Mouse (Mus musculus): ENCODE measurements at regions not wholly inside any gene's neighbourhood (a gene's known extent, or its start where the extent isn't known, plus 50 kb on each side); places are given as distances from the start of the nearest gene placed in this dataset.

DNA sequence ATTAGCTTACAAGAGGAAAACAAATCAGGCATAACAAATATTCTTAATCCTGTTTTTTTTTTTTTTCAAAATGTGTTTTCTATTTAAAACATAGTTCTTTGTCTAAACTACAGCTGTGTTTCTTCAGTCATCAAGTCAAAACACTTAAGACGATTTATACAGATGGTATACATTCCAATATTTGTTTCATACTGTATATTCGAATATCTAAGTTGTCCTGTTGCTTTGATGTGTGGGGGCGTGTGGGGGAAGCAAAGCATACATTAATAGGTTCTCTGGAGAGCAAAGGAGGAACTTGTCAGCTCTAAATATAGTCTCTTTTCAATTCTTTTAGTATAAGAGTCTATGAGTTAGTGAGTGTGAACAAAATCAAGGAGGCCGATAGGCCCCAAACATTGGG lies 1056.7 kb upstream of the Cdh7 start:
- no peaks in the 10 kb centered on the region for H3K27me3 ChIP-seq (replicated peaks; ENCODE audit: control insufficient read depth, insufficient read depth, low read length)
- H3K4me2 ChIP-seq (ENCODE audit: low read length), result no peak overlapping the region
- H3K9ac ChIP-seq (replicated peaks; ENCODE audit: low read depth, low read length), result no peak overlapping the region
- no peaks in the 10 kb centered on the region for H3K4me1 ChIP-seq (replicated peaks; ENCODE audit: control insufficient read depth, insufficient read depth, low read length)
- no peak overlapping the region for H3K27ac ChIP-seq (ENCODE audit: low read length)
- no peak overlapping the region for H3K4me3 ChIP-seq (replicated peaks; ENCODE audit: low read length)
- 71% methylated on average over 4 of the region's 4 CpGs for WGBS
- no peak for ATAC-seq
- H3K36me3 ChIP-seq (ENCODE audit: control insufficient read depth, insufficient read depth), result no peaks in the 10 kb centered on the region
- no peaks in the 10 kb centered on the region for H3K9me3 ChIP-seq (ENCODE audit: control insufficient read depth, low read length)

DNA sequence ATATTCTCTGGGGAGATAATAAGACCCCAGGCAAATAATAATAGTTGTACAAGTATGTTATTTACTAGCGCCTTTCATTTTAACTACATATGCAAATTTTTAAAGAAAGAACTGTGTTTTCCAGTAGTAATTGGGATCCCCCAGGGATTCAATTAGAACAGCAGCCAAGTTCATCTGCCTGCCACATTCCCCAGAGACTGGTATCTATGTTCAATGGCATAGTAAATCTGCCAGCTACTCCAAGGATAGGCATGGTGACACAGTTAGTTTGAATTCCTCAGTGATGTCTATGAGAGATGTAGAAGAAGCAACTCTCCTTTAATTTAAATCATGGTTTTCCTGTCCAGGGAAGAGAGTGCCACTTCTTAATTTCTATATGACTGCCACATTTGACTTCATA lies 1047.9 kb upstream of the Cdh7 start:
- H3K4me2 ChIP-seq (ENCODE audit: low read length), result no peak overlapping the region
- H3K9ac ChIP-seq (replicated peaks; ENCODE audit: low read depth, low read length), result no peak overlapping the region
- H3K27me3 ChIP-seq (replicated peaks; ENCODE audit: control insufficient read depth, insufficient read depth, low read length), result no peaks in the 10 kb centered on the region
- no peaks in the 10 kb centered on the region for H3K9me3 ChIP-seq (ENCODE audit: control insufficient read depth, low read length)
- no peaks in the 10 kb centered on the region for H3K4me1 ChIP-seq (replicated peaks; ENCODE audit: control insufficient read depth, insufficient read depth, low read length)
- peak; percentile 52; the same call in 1 of the 2 replicates for ATAC-seq
- H3K36me3 ChIP-seq (ENCODE audit: control insufficient read depth, insufficient read depth), result no peaks in the 10 kb centered on the region
- WGBS, result 58% methylated on average over 1 of the region's 1 CpGs
- no peak overlapping the region for H3K4me3 ChIP-seq (replicated peaks; ENCODE audit: low read length)
- no peak overlapping the region for H3K27ac ChIP-seq (ENCODE audit: low read length)

DNA sequence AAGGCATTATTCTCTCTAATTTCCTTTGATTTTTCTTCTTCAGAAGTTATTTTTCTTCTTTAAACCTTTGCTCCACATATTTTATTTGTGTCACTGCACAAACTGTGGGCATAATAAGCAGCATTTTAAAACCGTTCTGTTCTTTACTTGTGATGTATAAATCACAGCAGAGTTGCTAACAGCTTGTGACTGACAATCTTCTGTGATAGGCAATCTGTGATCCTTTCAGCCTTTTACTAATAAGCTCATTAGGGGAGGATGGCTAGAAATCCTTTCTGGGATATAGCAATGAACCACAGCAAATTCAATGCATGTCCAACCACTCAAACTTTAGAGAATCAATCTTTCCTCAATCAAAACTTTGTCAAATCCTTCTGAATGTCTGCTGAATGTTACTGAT lies 1007.4 kb upstream of the Cdh7 start:
- H3K9me3 ChIP-seq (ENCODE audit: control insufficient read depth, low read length), result no peaks in the 10 kb centered on the region
- WGBS, result 18% methylated on average over 1 of the region's 1 CpGs
- ATAC-seq, result peak; percentile 81

DNA sequence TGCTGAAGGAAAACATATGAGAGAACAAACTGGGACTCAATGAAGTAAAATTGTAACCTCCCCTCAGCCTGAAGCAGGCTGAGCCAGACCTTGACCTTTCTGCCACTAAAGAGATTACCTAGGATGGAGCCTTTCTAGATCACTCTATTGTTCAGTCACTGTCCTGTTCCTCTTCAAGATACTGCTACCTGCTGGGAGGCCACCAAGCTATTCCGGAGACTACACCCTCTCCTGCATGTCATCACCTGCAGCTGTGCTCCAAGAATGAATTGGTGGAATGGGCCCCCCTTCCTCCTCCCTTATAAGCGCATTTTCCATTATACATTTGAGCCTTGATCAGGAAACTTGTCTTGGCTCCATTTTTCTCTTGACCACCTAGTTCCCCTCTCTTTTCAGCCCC lies 987.6 kb upstream of the Cdh7 start:
- H3K27me3 ChIP-seq (replicated peaks; ENCODE audit: control insufficient read depth, insufficient read depth, low read length), result no peaks in the 10 kb centered on the region
- no peaks in the 10 kb centered on the region for H3K36me3 ChIP-seq (ENCODE audit: control insufficient read depth, insufficient read depth)
- H3K9me3 ChIP-seq (ENCODE audit: control insufficient read depth, low read length), result no peaks in the 10 kb centered on the region; the same call in 1 of the 2 replicates
- no peak overlapping the region for H3K27ac ChIP-seq (ENCODE audit: low read length)
- no peak overlapping the region for H3K4me3 ChIP-seq (replicated peaks; ENCODE audit: low read length)
- H3K4me1 ChIP-seq (replicated peaks; ENCODE audit: control insufficient read depth, insufficient read depth, low read length), result no peaks in the 10 kb centered on the region
- no peak overlapping the region for H3K4me2 ChIP-seq (ENCODE audit: low read length)
- WGBS, result 86% methylated on average over 2 of the region's 2 CpGs
- no peak for ATAC-seq
- H3K9ac ChIP-seq (replicated peaks; ENCODE audit: low read depth, low read length), result no peak overlapping the region

More for the DNA sequence above, 1007.4 kb upstream of the Cdh7 start:
- Histone ChIP-seq H3K4me2 (ENCODE audit: low read length) (no peak overlapping the region), H3K4me1 (replicated peaks; ENCODE audit: control insufficient read depth, insufficient read depth, low read length) (no peaks in the 10 kb centered on the region), H3K36me3 (ENCODE audit: control insufficient read depth, insufficient read depth) (no peaks in the 10 kb centered on the region), H3K27ac (ENCODE audit: low read length) (no peak overlapping the region), H3K9ac (replicated peaks; ENCODE audit: low read depth, low read length) (no peak overlapping the region), H3K4me3 (replicated peaks; ENCODE audit: low read length) (no peak overlapping the region), H3K27me3 (replicated peaks; ENCODE audit: control insufficient read depth, insufficient read depth, low read length) (no peaks in the 10 kb centered on the region)

Data from forebrain, embryonic 16.5 days (tissue).